Mouse (Mus musculus): ENCODE data around the gene Ndufs1.

DNA sequence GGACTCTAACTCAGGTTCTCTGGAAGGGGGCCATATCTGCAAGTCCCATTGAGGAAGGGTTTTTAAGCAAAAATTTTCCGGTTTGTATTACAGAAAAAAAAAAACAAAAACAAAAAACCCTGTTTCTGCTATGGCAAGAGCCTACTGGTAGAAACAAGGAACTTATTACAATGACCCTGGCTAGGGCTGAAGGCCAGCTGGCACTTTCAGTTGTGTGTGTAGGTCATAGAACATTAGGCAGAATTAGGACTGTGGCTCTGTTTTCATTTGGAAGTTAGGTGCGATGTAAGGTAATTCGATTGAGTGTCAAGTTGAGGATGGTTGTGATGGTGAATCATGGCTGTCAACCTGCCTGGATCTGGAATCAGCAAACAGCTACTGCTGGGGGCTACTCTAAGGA is 11.9 kb upstream of the Ndufs1 start:
- no peak for TF ChIP-seq POLR2A (IDR thresholded peaks at IDR 0.05; ENCODE audit: control insufficient read depth, extremely low read depth, insufficient read depth, low read length, poor library complexity)
- TF ChIP-seq CTCF (IDR thresholded peaks at IDR 0.05; ENCODE audit: borderline replicate concordance, control insufficient read depth, extremely low read depth, insufficient read depth, low read length, poor library complexity), result no peak

All from thymus, adult 2 months (tissue).